Mouse (Mus musculus) retina, embryonic 14.5 days (tissue): Measurements from ENCODE around the gene Acp1.
A peak's percentile ranks its signal among the peaks of the same experiment; 100 is the strongest.

Experiments used
- DNase-seq: peaks from one replicate; pipeline ENCODE4 v3.0.0-alpha.2; 2015; ENCODE audit warnings: low spot score

The Acp1 gene

DNA sequence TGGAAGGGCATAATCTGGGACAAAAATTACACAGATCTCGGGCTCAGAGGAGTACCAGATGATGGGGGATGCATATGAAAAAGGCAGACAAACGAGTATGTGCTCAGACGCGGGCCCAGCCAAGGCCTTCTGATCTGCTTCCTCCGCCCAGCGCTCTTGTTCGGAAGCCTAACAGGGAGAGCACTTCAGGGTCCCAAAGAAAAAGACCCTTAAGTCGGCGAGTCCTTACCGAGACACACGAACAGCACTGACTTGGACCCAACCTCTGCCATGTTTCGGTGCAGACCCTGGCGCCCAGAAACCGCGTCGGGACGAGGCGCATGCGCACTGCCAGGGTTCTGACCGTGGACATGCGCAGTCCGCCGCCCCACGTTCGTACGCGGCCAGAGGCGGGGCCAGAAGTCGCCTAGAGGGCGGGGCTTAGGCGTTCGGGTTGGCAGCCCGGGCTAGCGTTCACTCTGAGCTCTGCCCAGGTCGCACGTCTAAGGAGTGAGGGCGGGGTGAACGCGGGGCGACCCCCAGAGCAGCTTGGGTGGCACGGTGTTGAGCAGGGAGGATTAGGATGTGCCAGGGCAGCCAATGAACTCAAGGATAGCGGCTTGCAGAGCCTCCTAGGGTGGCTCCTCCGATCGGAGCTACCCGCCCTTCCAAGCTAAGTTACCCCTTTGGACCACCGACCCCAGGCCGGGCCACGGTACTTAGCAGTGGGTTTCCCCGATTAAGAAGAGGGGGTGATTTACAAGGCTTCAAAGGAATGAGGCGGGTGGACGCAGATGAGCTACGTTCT is at the start of gene Acp1, which contains the start of gene Sh3yl1:
TSS of gene Acp1 (minus strand) at position 329 of the 787 bp plus-strand sequence.
TSS of gene Sh3yl1 (plus strand) at position 408 of the 787 bp plus-strand sequence.
- DNase-seq = peak; percentile 97

DNA sequence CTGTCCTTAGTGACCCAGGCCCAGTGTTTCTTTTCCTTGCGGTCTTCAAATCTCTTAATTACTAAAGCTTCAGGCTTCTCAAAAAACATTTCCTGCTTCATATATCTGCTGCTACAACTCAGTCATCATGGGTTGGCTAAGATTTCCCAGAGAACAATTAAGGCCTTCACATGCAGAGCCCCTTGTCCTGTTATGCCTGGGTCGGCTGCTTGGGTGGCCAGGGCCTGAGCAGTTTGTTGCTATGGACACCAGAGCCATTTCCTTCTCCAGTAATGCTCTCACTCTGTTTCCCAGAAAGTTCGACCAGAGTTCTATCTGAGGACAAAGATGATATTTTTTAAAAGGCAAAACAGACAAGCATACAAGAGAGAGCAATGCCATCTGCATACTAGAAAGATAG is 32.8 kb upstream of the Acp1 start:
- peak; percentile 3 for DNase-seq

DNA sequence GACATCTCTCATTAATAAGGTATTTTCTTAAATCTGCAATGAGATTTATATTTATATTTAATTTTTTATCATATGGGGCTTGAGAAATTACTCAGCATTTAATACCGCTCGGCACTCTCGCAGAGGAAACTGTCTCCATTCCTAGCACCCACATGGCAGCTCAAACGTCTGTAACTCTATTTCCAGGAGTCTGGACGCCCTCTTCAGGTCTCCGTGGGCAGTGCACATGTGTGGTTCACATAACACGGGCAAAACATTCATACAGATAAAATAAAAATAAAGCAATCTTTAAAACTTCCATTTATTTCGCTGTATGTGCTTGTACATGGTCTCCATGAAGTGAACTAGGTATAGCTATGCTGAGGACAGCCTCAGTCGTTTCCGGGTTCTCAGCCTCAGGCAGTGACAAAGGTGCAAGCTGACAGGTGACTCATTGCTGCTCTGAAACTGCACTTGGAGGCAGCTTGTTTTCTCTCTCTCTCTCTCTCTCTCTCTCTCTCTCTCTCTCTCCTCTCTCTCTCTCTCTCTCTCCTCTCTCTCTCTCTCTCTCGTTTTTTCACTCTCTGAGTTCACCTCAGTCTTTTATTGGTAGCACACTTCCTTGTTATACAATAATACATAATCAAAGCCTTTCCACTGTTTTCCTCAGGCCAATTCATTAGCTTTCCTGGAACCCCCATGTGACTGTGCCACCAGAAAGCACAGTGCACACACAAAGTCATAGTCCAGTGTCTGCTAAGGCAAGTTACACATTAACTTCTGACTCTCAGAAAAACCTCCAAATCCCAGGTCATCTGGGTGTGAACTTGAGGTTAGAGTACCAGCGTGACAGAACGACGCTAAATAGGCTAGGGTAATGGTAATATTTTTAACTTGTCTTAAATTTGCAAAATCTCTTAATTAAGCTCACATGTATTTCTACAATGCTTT is 31.9 kb upstream of the Acp1 start:
- DNase-seq = no peak

DNA sequence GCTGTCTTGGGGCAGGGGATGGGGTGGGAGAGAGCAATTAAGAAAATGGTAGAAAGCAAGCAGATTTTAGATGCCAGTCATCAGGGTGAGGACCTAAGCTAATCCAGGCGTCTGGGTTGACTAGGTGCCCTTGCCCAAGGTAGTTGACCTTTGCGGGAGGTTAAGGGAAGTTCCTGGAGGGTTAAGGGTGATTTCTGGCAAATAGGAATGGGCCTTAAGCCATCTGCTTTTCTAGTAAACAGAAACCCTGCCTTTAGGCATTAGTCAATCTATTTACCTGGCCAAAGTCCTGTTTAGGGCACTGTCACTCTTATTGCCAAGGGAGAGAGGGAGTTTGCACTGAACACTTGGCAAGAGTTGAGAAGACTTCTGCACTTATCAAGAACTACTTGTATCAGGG is 25.5 kb upstream of the Acp1 start:
- no peak for DNase-seq

DNA sequence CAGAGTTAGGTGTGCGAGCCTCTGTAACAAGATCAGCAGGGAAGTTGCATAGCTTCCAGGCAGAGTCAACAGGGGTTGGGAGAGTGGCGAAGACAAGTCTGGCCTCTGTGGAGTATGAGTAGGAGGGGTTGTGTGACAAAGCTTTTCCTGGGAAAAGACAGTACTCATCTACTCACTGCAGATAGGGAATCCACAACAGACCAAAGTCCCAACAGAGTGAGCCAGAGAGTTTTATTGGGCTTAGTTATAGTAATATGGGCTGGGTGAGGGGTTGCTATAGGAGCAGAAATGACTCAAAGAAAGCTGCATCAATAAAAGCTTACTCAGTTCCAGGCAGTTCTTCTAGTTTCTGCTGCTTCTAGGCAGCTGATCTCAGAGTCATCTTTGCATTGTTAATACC is 21.9 kb upstream of the Acp1 start:
- DNase-seq = no peak

DNA sequence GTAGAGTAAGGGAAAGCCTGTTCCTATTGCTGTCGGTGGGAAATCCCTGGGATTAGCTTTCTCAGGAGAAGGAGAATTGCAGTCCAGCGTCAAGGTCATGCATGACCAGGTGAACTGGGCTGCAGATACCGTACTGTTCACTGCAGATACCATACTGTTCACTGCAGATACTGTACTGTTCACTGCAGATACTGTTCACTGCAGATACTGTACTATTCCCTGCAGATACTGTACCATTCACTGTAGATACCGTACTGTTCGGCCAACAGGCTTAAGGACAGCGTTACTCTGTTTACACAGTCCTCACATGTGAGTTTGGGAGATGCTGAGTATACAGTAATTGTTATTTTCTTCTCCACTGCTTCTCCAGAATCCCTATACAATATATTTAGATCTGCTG is 16.8 kb upstream of the Acp1 start:
- DNase-seq = no peak

- no peak for DNase-seq
Observed at GRCm38 (mm10) chr12:30922401-30922800, 11.0 kb upstream of the Acp1 start.

GRCm38 (mm10) chr12:30912840-30913239 is 1.5 kb upstream of the Acp1 start:
- DNase-seq = no peak

- peak; percentile 37 for DNase-seq
Observed at GRCm38 (mm10) chr12:30912048-30912381, 626 bp upstream of the Acp1 start.

DNA sequence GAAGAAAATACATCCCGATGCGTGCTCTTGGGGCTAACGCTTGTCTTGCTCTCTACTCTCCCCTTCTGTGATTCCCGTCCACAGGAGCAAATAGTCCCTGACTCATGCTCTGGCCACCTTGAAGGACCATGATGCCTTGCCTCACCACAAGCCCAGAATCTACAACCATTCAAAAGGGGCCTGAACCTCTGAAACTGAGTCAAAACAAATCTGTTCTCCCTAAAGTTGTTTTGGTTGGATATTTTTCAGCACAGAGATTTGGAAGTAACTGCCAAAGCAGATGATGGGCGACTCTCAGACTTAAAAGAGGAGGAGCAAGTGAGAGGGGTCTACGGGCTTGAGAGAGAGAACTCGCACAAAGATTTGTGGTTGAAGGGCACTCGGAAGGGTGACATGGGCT is 529 bp downstream of the Acp1 start:
- DNase-seq = no peak

GRCm38 (mm10) chr12:30909881-30910280 is 1.5 kb downstream of the Acp1 start:
- DNase-seq = no peak

DNA sequence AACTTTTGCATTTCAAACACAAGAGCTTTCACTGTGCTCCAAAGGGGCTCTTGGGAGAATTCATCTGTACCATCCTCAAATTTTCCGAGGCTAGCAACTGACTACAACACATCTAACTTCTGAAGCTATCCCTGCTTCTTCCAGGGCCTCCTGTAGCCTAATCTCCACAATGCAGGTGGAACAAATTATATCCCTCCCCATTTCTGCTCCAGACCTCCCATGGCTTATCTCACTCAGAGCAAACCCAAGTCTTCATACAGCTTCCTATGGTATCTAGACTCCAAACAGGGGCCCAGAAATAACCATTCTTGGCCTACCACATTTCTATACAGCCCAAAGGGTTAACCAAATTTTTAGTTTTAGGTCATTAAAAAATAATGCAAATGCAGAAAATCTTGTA is 2.7 kb downstream of the Acp1 start:
- no peak for DNase-seq

DNA sequence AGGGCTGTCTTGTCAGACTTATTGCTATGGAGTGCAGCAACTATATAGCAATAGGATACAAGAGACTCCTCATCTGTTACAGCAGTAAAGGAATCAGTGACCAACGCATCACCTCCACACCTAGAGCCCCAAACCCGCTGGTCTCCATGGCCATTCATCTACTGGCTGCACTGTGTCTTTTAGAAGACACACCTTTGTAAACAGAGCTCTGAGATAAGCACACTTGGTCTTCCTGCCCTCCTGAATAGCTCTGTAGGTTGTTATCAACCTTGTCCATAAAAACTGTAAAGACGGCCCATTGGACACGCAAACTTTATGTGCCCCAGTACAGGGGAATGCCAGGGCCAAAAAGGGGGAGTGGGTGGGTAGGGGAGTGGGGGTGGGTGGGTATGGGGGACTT is 14.3 kb downstream of the Acp1 start:
- no peak for DNase-seq

DNA sequence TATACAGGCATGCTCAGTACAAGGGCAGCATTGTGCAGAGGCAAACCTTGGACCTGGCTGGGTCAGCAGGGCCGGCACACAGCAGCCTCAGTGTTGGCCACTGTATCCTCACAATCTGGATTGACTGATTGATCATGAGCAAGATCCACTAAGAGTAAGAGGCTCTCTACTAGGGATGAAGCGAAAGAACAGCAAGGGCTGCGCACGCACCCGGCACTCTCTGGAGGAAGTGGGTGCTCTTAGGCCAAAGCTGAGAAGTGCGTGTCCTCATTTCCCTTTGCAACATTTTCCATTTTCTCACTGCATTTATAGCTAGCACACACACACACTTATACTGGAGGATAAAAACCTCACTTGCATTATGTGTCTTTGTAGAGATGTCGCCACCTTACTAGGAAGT is 20.0 kb downstream of the Acp1 start:
- no peak for DNase-seq

DNA sequence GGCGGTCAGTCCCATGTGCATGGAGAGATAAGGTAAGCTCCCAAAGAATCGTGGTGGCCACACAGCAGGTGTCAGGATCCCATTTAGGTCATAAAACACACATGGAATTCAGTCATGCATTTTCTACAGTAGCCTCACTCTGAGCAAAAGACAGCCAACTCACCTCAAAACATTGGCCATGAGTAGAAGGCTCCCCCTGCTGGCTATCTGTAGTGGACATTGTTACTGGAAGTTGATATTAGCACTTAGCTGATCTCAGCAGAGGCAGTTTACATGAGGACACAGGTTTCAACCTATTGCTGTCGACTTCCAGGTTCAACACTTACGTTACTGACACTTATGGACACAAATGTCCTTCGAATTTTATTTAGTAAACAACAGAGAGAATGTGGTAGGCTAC is 21.3 kb downstream of the Acp1 start:
- peak; percentile 87 for DNase-seq

DNA sequence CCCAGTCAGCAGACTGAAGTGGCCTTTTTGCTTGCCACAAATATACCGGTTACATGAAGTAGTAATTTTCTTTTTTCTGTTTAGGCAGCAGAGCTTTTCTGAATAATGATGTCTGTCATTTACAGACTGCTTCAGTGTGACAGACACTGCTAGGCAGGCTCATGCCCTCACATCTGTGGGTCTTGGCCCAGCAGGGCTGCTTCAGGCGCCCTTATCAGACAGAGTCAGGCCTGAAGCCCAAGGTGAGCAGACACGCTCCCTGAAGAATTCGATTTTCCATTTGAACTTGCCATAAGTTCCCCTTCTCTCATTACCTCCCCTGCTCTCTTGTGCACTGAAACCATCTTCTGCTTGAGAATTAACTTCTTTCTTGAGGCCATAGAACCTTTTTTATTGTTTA is 23.4 kb downstream of the Acp1 start:
- no peak for DNase-seq

- no peak for DNase-seq
Observed at GRCm38 (mm10) chr12:30885891-30886290, 25.5 kb downstream of the Acp1 start.

GRCm38 (mm10) chr12:30884622-30885230 is 26.7 kb downstream of the Acp1 start:
- peak; percentile 16 for DNase-seq

- peak; percentile 52 for DNase-seq
Observed at GRCm38 (mm10) chr12:30883986-30884621, 27.3 kb downstream of the Acp1 start, which contains the start of gene Alkal2. Gene Alkal2, plus strand, starts transcription at chr12:30884322.

DNA sequence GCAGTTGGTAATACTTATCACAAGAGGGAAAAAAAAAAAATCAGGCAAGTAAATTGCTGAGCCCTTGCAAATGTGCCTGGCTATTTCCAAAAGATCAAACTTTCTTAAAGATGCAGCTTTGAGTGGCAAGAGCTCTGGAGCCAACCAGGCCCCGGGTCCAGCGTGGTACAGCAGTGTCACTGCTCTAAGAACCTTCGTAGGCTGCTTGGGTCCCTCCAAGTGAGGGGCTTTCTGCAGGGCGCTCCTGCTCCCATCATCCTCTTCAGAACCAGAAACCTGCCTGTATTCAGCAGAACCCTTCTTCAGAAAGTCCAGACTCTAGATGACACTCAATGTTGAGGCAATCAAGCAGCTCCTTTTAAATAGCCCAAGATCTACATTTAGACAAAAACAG is 27.8 kb downstream of the Acp1 start:
- no peak for DNase-seq

DNA sequence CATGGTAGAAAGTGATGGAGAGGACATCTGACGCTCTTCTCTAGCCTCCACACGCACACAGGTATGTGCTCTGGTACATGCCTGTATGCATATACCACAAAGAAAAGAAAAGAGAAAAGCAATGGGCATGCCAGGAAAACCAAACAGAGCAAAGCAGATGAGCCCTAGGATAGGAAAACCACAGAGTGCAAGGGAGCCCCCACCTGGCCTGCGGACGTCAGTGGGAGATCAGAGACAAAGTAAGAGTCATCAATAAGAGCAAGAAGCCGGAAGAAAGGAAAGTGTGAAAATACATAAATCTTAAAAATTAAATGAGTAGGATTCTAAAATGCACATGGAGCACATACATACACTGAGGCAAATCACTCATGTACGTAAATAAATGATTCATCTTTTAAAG is 31.9 kb downstream of the Acp1 start:
- no peak for DNase-seq

GRCm38 (mm10) chr12:30865781-30866180 is 45.6 kb downstream of the Acp1 start:
- DNase-seq = no peak
